Mouse (Mus musculus) heart, adult 2 months (tissue): ENCODE measurements around the gene Chchd10.

ENCODE experiments used
- CTCF ChIP-seq: fragments of 200-600 bp; IDR thresholded peaks from 2 replicates; pipeline ENCODE4 v1.8.1; 2022; ENCODE audit warnings: antibody characterized with exemption, mild to moderate bottlenecking, moderate library complexity
- EP300 ChIP-seq: fragments of 200-500 bp; IDR thresholded peaks from 2 replicates; pipeline ENCODE4 v1.6.1; 2011; ENCODE audit warnings: low read depth, low read length, control low read depth; ENCODE audit not compliant: insufficient read depth

- TF ChIP-seq EP300 (no peak), CTCF (no peak)
Measured at GRCm38 (mm10) chr10:75884742-75885141, 48.2 kb upstream of the Chchd10 start.
